Mouse (Mus musculus) lung, postnatal 25 days (tissue): ENCODE results near the gene Aacs.

Experiments
- DNase-seq: peaks from one replicate; pipeline ENCODE4 v3.0.0; 2022; ENCODE audit warnings: low spot score

The Aacs gene

DNA sequence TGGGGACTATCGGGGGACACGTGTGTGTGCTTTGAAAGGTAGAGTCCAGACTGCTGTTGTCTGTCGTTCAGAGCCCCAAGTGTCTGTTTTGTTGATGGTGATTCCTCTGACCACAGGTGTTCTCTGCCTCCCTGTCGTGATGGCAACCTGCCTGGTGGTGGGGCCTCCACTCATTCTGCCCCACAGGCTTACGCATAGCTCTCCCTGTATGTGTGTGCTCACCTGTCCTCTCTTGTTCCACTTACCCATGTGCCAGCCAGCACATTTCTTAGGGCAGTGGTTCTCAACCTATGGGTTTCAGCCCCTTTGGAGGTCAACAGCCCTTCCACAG is 17.4 kb downstream of the Aacs start:
- no peak for DNase-seq

DNA sequence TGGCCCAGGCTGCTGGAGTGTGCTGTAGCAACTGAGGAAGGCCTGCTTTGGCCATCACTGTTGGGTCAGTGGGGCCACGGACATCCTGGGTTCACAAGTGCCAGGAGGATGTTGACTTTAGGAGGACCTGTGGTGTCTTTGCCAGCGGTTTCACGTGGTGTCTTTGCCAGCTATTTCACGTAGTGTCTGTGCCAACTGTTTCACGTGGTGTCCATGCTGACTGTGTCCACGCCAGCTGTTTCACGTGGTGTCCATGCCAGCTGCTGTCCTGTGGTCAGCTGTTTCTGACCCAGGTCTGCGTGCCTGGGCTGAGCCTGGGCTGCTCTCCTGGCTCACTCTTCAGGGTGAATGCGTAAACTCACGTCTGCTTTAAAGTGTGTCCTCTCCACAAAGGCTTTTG is 20.0 kb downstream of the Aacs start:
- DNase-seq: no peak

DNA sequence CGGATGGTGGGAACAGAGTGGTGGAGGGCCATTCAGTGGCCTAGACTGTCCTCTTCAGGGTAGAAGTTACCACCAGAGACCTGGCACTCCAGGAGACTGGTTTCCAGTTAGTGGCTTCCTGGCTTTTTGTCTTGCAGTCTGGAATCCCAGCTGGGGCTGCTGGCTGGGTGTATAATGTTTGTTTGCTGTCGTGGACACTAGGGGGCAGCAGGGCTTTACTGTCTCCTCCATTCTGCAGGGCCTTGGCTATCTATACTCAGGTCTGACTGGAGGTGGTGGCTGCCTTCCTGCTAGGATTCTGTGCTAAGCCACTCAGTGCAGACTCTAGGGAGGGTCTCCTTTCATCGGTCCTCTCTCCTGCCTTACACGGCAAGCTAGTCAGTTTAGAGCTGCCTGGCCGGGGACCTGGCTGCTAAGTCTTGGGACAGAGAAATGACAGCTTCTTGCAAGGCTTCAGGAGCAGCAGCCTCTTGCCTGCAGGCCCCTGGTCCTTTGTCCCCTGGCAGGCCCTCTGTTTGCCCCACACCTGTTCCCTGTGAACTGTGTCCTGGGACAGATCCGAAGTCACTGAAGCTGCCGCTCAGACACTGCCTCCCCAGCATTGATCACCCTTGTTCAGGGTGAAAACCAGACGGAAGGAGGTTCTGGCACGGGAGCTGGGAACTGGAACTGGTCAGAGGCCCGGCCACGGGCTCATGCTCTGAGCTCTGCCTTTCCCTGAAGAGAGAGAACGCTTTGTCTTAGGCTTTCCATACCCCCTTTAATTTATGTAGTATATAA is 22.4 kb downstream of the Aacs start:
- peak; percentile 28 for DNase-seq

DNA sequence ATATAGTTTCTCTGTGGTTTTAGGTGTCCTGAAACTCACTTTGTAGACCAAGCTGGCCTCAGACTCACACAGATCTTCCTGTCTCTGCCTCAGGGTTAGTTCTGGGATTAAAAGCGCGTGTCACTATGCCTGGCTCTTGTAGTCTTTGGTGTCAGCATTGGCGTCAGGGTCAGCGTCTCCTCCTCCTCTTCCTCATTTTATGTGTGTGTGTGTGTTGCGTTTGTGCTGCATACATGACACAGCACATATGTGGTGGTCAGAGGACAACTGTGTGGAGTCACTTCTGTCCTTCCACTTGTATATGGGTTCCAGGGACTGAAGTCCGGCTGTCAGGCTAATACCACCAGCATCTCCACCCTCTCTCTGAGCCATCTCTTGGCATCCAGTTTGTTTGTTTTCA is 25.9 kb downstream of the Aacs start:
- DNase-seq: no peak

DNA sequence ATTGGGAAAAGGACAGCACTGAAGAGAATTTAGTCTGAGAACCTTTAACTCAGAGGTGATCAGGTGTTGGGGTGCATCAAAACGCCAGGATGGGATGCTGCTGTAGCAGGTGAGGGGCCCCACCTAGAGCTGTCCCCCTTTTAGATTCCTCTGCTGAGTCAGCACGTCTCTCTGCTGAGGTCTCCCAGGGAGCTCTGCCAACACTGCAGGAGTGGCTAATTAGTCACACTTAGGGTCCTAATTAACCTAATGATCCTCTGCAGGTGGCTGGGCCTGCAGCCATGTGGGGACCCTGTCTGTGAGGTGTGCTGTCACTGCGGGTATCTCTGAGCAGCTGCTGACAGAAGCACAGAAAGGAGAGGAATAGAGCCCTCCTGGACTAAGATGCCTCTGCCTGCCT is 26.6 kb downstream of the Aacs start:
- no peak for DNase-seq

DNA sequence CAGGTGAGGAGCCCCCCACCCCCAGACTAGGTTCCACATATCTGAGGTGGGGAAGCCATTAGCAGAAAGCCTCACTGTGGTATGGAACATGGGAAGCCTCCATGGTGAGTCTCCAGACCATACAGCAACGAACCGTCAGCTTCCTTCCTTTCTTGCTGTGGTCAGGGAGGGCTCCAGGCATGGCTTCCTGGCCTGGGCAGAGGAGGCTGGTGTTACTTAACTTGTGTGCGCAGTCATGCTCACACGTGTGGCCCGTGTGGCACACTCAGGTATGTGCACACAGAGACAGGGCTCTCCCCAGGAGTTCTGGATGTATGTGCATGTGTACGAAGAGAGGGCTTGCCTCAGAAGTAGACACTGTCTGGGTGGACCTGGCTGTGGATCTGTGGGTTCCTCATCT is 28.0 kb downstream of the Aacs start:
- DNase-seq: no peak

DNA sequence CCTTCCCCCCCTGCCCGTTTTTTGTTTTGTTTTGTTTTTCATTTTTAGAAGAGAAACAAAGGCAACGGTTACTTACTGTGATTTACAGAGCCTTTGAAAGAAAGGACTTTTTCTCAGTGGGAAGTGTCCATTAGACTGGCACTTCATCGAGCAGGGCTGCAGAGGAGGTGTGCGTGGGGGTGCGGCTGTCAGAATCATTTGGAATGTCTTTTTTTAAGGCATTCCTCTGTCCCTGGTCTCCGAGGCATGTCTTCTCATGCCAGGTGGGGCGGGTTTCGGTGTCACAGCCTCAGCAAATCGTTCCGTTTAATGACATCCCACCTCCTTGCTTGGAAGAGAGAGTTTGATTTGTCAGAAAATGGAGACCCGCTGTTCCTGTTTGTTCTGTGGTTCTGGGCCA is 29.1 kb downstream of the Aacs start:
- DNase-seq: no peak

DNA sequence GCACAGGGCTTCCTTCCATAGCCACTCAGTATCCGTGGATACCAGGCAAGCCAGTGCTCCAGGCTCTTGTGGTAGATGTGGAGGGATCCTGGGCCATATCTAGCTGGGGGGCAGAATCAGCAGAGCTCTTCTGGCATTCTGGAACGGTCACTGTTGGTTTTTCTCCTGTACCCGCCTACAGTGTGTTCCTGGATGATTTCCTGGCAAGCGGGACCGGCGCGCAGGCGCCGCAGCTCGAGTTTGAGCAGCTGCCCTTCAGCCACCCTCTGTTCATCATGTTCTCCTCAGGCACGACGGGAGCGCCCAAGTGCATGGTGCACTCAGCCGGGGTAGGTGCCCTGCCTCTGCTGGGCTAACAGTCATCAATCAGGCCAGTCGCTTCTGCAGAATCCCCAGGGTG is 30.4 kb downstream of the Aacs start:
- no peak for DNase-seq

DNA sequence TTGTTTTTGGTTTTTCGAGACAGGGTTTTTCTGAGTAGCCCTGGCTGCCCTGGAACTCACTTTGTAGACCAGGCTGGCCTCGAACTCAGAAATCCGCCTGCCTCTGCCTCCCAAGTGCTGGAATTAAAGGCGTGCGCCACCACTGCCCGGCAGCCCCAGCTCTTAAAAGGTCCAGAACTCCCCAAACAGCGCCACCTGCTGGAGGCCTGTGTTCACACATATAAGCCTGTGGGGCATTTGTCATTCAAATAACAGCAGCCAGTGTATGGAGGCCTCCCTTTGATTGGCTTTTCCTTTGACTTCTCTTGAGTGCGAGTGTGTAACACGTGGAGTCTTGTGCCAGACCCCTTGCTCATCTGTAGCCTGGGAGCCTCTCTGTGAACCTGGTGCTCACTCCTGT is 32.0 kb downstream of the Aacs start:
- DNase-seq: no peak

DNA sequence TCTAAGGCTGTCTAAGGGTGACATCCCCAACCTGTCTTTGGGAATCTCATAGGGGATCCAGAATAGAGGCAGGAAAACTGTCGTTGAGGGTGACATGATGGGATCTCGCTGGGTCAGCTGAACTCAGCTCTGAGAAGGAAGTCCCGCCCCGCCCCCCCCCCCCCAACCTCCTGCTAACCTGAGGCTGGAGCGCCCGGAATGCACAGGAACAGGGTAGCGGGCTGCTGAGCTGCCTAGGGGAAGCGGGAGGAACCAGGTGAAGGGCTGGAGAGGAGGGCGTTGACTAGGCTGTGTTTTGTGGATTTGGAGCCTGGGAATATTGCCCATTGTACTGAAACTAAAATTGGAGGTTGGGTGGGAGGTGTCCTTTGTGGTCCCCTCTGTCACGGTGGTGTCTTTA is 32.4 kb downstream of the Aacs start:
- DNase-seq: no peak

DNA sequence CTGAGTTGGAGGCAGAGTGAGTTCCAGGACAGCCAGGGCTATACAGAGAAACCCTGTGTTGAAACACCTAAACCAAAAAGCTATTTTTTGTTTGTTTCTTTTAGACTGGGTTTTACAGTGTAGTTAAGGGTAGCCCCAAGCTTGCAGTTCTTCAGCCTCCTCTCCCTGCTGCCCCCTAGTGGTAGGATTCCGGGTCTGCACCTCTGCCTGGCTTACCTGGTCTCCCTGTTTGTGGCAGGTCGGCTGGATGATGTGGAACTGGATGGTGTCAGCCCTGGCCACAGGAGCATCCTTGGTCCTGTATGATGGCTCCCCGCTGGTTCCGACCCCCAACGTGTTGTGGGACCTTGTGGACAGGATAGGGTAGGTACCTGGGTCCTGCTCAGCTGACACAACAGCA is 33.9 kb downstream of the Aacs start:
- peak; percentile 38 for DNase-seq

DNA sequence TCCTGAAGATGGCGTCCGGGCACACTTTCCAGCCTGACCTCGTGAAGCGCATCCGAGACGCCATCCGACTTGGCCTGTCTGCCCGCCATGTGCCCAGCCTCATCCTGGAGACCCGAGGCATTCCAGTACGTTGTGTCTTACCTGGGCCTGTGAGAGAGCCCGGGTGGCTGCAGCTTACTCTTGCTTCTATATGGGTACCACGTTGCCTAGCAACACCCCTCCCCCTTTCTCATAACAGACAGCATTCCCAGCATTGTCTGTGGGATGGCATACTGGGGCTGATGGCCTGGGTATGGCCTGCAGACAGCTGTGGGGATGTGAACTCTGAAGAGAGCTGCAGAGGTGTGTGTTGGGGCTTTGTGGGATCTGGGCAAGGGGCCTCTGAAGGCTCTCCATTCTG is 39.4 kb downstream of the Aacs start:
- DNase-seq: no peak

DNA sequence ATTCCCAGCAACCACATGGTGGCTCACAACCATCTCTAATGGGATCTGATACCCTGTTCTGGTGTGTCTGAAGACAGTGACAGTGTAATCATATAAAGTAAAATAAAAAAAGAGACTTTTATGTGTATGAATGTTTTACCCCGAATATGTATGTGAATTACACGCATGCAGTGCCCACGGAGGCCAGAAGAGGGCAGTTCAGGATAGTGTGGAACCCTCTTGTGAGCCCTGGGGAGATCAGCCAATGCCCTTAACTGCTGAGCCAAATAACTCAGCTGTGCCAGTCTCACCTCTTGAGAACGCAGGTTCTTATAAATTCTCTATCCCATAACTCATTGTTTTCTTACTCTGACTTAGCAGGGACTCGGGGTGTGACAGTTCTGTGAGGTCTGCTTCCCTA is 43.0 kb downstream of the Aacs start:
- no peak for DNase-seq

DNA sequence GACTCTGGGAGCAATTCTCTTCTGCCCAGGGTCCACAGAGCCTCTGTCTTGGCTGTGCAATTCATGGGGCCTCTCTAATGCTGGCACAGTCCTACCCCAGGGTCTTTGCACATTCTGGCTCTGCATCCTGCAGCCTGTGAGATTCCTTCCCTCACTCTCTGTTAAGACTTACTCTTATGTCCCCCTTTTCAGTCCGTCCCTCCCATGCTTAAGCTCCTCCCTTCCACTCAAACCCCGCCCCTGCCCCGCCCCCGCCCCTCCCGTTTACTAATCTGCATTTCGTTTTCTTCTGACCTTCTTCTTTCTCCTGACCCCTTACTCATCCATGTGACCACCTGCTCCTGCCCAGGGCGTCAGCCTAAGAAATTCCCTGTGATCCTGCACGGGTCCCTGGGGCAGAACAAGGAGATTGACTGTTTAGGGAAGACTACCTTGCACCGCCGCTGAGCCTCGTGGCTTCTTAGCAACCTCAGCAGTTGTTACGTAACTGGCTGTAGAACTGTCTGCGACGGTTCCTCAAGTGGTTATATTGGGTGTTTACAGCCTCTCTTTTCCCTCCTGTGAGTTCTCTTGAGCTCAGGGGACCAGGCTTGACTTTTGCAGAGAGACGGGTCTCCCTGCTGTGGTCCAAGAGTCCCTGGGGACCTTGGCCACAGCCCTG is 45.4 kb downstream of the Aacs start:
- DNase-seq: peak; percentile 33

DNA sequence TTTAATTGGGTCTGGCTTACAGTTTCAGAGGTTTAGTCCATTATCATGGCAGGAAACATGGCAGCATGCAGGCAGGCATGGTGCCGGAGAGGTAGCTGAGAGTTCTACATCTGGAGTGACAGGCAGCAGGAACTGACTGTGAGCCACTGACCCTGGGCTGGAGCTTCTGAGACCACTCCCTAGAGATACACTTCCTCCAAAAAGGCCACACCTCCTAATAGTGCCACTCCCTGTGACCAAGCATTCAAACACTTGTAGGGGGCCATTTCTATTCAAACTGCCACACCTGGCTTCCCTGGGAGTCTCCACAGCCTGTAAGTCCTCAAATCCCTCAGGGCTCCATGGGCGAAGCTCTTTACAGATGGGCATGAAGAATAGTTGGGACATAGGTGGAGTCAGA is 47.7 kb downstream of the Aacs start:
- no peak for DNase-seq

DNA sequence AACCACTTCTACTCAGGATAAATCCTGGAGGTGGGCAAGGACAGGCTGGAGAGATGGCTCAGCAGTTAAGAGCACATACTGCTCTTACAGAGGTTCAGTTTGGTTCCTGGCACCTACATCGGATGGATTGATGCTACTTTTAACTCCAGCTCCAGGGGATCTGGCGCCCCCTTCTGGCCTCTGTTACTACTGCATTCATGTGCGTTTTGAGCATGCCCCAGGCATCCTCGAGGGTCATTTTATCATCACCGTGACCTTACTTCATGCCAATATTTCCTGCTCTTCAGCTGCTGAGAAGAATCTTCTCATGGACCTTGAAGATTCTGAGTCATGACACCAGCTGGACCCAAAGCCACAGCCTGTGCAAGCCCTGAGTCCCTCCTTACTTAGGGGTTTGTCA is 49.9 kb downstream of the Aacs start:
- DNase-seq: no peak

DNA sequence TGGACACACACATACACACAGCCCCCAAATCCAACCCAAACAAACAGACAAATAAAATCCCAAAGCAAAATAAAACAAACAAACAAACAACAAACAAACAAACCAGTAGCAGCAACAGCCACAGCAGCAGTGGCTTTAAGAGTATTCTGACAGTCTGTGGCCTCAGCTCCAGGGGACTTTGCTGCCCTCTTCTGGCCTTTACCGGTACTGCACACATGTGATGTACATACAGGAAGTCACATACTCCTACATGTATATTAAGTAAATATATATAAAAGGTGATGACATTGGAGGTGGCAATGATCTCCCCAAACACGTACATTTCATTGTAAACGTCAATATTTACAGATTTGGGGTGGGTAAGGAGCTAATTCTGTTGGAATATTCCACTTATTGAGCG is 50.9 kb downstream of the Aacs start:
- no peak for DNase-seq

DNA sequence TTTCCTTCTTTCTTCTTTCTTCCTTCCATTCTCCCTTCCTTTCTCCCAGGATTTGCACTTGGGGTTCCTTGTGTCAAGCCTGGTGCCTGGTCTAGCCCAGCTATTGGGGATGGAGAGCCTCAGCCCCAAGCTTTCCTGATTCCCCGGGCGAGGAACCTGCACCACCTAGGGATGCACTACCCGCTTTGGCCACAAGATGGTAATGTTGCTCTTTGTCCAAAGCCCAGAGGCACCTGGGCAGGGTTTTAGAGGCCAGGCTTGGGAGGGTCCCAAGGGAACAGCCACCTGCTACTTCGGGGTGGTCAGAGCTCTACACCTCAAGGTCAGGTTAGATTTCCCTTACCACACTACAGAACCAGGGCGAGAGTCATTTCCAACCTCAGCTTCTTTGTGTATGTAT is 53.5 kb downstream of the Aacs start:
- DNase-seq: peak; percentile 35

DNA sequence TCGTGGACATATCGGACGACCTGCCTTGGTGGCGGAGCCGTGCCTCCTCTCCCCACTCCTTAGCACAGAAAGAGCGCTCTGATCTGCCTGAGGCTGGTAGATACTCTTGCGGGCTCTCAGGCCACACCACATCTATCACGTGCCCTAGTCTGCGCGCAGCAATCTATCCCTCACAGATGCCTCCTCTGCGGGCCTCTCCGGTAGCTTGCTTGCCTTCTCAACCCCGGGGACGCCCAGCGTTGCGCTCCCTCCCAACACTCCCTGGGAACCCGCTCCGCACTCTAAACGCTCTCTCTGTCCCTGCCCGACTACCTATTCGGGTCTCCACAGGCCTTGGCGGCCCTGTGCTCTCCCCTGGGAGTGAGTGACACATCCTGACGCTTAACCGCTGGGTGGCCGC is 56.0 kb downstream of the Aacs start, which contains the start of gene Tmem132b:
TSS of gene Tmem132b (plus strand) at position 141 of the 400 bp plus-strand sequence.
- no peak for DNase-seq

DNA sequence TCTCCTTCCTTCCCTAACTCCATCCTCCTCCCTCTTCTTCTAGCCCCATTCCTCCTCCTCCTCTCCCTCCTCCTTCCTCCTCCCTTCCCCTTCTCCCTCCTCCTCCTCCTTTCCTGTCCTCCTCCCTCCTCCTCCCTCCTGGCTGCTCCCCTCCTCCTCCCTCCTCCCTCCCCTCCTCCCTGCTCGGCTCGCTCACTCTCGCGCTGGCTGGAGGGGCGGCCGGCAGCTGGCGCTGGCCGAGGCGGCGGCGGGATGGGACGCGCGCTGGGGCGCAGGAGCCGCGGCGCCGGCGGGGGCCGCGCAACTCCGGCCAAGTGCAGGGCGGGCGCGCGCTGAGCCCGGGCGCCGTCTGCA is 56.6 kb downstream of the Aacs start:
- DNase-seq: no peak

DNA sequence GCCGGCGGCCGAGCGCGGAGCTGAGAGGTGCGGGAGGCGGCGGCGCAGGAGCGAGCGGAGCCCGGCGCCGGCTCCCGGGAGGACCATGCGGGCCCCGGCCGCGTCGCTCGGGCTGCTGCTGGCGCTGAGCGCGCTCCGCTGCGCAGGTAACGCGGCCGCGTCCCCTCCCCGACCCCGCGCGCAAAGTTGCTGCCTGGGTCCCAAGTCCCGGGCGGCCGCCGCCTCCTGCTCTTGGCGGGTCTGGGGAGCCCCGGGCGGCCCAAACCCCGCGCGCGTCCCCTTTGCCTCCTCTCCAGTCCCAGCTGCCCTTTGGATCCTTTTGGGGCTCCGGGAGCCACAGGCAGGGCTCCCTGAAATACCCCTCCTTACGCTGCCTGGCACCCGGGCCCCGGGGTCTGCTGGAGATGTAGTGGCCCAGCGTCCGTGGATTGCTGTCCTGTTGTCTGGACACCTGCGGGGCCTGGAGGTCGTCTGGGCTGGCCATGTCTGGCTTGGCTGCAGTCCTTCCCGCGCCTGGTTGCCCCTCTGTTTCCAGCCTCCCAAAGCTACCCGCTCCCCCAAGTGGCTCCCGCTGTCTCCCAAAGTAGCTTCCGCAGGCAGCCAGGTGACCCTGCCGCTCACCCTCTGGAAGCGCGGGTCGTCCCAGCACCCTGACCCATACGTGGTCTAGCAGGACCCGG is 57.1 kb downstream of the Aacs start:
- no peak for DNase-seq

DNA sequence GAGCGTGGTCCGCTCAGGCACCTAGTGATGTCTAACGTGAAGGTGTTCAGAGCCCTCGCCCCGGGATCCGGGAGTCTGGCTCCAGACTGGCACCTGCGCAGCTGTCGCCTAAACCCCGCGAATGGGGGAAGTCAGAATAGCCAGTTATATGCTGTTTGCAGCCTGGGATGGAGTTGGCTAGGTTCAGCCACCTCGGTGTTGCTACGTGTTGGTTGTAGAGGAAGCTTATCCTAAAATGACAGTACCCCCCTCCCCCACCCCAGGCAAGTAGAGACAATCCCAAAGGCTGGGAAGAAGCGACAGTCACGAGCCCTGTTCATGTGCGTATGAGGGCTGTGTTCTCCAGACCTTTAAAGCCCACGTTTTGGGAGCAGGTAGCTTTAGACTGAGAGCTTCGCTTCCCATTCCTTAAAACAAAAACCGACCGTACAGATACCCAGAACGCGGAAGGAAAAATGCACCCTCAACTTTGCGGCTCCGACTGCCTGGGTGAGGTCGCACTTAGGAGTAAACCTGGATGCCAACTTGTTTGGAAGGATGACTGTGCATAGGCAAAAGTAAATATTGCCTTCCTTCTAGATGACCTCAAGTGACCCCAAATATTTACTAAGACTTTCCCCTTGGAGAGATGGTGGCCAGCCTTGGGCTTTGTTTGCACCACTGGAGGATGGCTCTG is 57.7 kb downstream of the Aacs start:
- no peak for DNase-seq

DNA sequence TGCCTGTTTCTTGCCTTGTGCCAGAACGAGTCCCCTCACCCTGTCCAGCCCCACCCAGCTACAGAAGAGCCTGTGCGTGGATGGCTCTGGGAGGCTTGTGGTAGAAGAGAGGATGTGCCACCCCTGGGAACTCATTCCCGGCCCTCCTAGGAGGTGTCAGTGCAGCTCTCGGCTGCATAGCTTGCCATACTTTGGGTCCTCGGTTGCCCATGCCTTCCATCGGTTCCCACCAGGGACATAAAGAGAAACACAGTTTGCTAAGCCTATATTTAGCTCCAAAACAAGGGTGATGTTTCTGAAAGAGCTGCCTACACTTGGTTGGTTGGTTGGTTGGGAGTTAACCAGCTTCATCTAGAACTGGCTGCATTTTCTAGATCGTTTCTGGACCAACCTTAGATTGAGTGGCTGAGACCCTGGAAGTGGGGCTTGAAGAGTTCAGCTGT is 58.6 kb downstream of the Aacs start:
- DNase-seq: no peak
